Comparison of ENCODE assay signal across 8 mouse cellular contexts in the genomic region with DNA sequence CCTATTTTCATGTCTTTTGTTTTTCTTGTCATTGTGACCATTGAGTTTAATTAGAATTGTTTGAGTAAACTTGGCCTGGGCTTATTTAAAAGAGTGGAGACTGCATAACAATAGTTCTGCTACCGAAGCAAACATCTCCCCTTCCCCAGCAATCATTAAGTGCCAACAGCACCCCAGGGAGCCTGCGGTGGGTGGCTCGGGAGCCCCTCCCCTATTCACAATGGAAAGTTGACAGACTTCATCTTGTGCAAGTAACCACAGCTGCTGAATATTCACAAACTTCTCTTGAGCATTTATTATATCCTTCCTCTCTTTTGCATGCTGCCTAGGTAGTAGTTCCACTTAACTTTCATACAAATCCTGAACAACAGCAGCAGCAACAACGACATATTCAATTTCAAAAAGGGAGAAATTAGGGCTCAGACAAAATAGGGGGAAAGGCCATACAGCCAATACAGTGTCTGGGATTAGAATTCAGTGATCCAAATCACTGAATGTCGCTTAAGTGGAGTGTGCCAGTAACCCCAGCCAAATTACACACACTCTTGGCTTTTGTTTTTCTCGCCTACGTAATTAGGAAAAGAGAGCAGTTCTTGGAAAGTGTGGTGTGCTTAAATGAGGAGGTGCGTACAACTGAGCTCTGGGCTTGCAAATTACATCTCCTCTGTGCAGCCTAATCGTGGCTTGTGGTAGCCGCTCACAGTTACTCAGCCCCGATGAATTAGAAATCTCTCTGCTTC. TPM values are rescaled to one million over a fixed set of nuclear protein-coding genes. Genes with fewer than 3 reads are reported as not detected.
DNase-seq lines count a peak whose midpoint lies in the region; ATAC-seq and TF ChIP-seq lines count a peak whose summit lies in the region.

No protein-coding gene starts in this region.

- 22% methylated on average over 11 of the region's 11 CpGs for WGBS in kidney, postnatal 0 days
- WGBS in midbrain, embryonic 16.5 days: 16% methylated on average over 11 of the region's 11 CpGs

- peak; percentile 21 for DNase-seq in adrenal gland, postnatal 14 days
- no peak for DNase-seq in adrenal gland, adult (ENCODE audit: inconsistent age in 2 of 2, low spot score in 1 of 2)
- peak; percentile 19 to 59 for DNase-seq in layer of hippocampus, adult 18-20 months (ENCODE audit: low spot score in 2 of 2)
- DNase-seq in layer of hippocampus, adult 9-10 months (ENCODE audit: low spot score): no peak
- DNase-seq in kidney, postnatal 0 days (ENCODE audit: low spot score): peak; percentile 22
- no peak for DNase-seq in spleen, postnatal 4 days (ENCODE audit: low spot score in 2 of 2)
- DNase-seq in ovary, postnatal 36 days (ENCODE audit: low spot score): no peak

- H3K4me1 ChIP-seq in kidney, postnatal 0 days (replicated peaks; ENCODE audit: insufficient read depth, low read length): 0 out of 2 replicates have a peak, but pooled peaks cover 9% of the 10 kb centered on the region
- H3K4me1 ChIP-seq in midbrain, embryonic 16.5 days (ENCODE audit: control insufficient read depth, insufficient read depth, low read length): no peaks in the 10 kb centered on the region

- ATAC-seq in kidney, postnatal 0 days (replicated peaks; ENCODE audit: low FRiP score, low read depth): no peak
- peak; percentile 70; the same call in 1 of the 2 replicates for ATAC-seq in midbrain, embryonic 16.5 days

- no peak overlapping the region for H3K9ac ChIP-seq in kidney, postnatal 0 days (ENCODE audit: low read depth, low read length)
- 0 out of 2 replicates have a peak overlapping the region, but pooled peaks have one; percentile 41 for H3K9ac ChIP-seq in midbrain, embryonic 16.5 days (ENCODE audit: low read depth, low read length)

- H3K27me3 ChIP-seq in kidney, postnatal 0 days (ENCODE audit: insufficient read depth, low read length): no peaks in the 10 kb centered on the region
- H3K27me3 ChIP-seq in midbrain, embryonic 16.5 days (ENCODE audit: control insufficient read depth, insufficient read depth, low read depth, low read length): no peaks in the 10 kb centered on the region

- no peak for TF ChIP-seq CTCF in kidney, postnatal 0 days (IDR thresholded peaks at IDR 0.05; ENCODE audit: low read depth)

- no peaks in the 10 kb centered on the region for H3K9me3 ChIP-seq in kidney, postnatal 0 days (replicated peaks; ENCODE audit: low read length)
- no peaks in the 10 kb centered on the region for H3K9me3 ChIP-seq in midbrain, embryonic 16.5 days (replicated peaks; ENCODE audit: control insufficient read depth, low read length, poor library complexity, severe bottlenecking)

- H3K36me3 ChIP-seq in kidney, postnatal 0 days (ENCODE audit: insufficient read depth, low read length): no peaks in the 10 kb centered on the region
- no peaks in the 10 kb centered on the region for H3K36me3 ChIP-seq in midbrain, embryonic 16.5 days (ENCODE audit: control insufficient read depth, insufficient read depth, low read length)

- H3K27ac ChIP-seq in kidney, postnatal 0 days: no peak overlapping the region
- no peak overlapping the region for H3K27ac ChIP-seq in midbrain, embryonic 16.5 days (ENCODE audit: low read length)

- H3K4me2 ChIP-seq in kidney, postnatal 0 days (ENCODE audit: low read length): peak overlapping the region; percentile 11; the same call in 1 of the 2 replicates
- H3K4me2 ChIP-seq in midbrain, embryonic 16.5 days (ENCODE audit: low read length): no peak overlapping the region

- H3K4me3 ChIP-seq in kidney, postnatal 0 days (replicated peaks; ENCODE audit: low read depth, low read length): no peak overlapping the region
- H3K4me3 ChIP-seq in midbrain, embryonic 16.5 days (ENCODE audit: low read depth, low read length): no peak overlapping the region

RNA-seq across cellular contexts. Expression of gene Tnfsf4, which starts 15.4 kb away (rescaled TPM):
- total RNA-seq in adrenal gland, postnatal 14 days (2021): not detected in 2 replicates
- not detected for total RNA-seq in layer of hippocampus, adult 18-20 months (2021)
- 0.05 and 0.17 TPM in 2 replicates for polyA plus RNA-seq in kidney, postnatal 0 days (2015; fragmentation: Nextera tagmentation; extraction: Ambion mirVana)
- not detected in 2 replicates for polyA plus RNA-seq in midbrain, embryonic 16.5 days (2015; fragmentation: Nextera tagmentation; extraction: Ambion mirVana)

Comparison
In these comparisons a context has a peak if more than half of its experiments do, and no peak if none do; other contexts are left out.
1. DNase-seq: peak in adrenal gland, postnatal 14 days (single experiment), layer of hippocampus, adult 18-20 months (2 of 2) and kidney, postnatal 0 days (single experiment); none in adrenal gland, adult (0 of 2), layer of hippocampus, adult 9-10 months (single experiment), spleen, postnatal 4 days (0 of 2) and ovary, postnatal 36 days (single experiment).